Mouse (Mus musculus): ENCODE data around the gene Phc1.

Phc1 gene

GRCm38 (mm10) chr6:122345731-122346130 lies 5.4 kb upstream of the Phc1 start:
- Histone ChIP-seq H3K36me3 (ENCODE audit: control insufficient read depth, insufficient read depth, low read length, poor library complexity, severe bottlenecking) (no peaks in the 10 kb centered on the region), H3K27me3 (ENCODE audit: control insufficient read depth, insufficient read depth, low read length, poor library complexity, severe bottlenecking) (no peaks in the 10 kb centered on the region)
- no peak for DNase-seq (ENCODE audit: low read depth, low spot score)

- no peak for DNase-seq (ENCODE audit: low read depth, low spot score)
- H3K27me3 ChIP-seq (ENCODE audit: control insufficient read depth, insufficient read depth, low read length, poor library complexity, severe bottlenecking): no peaks in the 10 kb centered on the region
- H3K36me3 ChIP-seq (ENCODE audit: control insufficient read depth, insufficient read depth, low read length, poor library complexity, severe bottlenecking): no peaks in the 10 kb centered on the region
Measured at GRCm38 (mm10) chr6:122344386-122345116, 4.2 kb upstream of the Phc1 start.

- H3K36me3 ChIP-seq (ENCODE audit: control insufficient read depth, insufficient read depth, low read length, poor library complexity, severe bottlenecking): no peaks in the 10 kb centered on the region
- peak; percentile 40 for DNase-seq (ENCODE audit: low read depth, low spot score)
- no peaks in the 10 kb centered on the region for H3K27me3 ChIP-seq (ENCODE audit: control insufficient read depth, insufficient read depth, low read length, poor library complexity, severe bottlenecking)
Measured at GRCm38 (mm10) chr6:122343719-122344118, 3.4 kb upstream of the Phc1 start.

- no peak for DNase-seq (ENCODE audit: low read depth, low spot score)
- Histone ChIP-seq H3K27me3 (ENCODE audit: control insufficient read depth, insufficient read depth, low read length, poor library complexity, severe bottlenecking) (no peaks in the 10 kb centered on the region), H3K36me3 (ENCODE audit: control insufficient read depth, insufficient read depth, low read length, poor library complexity, severe bottlenecking) (no peaks in the 10 kb centered on the region)
Measured at GRCm38 (mm10) chr6:122342125-122342524, 1.8 kb upstream of the Phc1 start.

- H3K36me3 ChIP-seq (ENCODE audit: control insufficient read depth, insufficient read depth, low read length, poor library complexity, severe bottlenecking): no peaks in the 10 kb centered on the region
- no peak for DNase-seq (ENCODE audit: low read depth, low spot score)
- H3K27me3 ChIP-seq (ENCODE audit: control insufficient read depth, insufficient read depth, low read length, poor library complexity, severe bottlenecking): no peaks in the 10 kb centered on the region
Measured at GRCm38 (mm10) chr6:122341038-122341810, 863 bp upstream of the Phc1 start.

- H3K27me3 ChIP-seq (ENCODE audit: control insufficient read depth, insufficient read depth, low read length, poor library complexity, severe bottlenecking): no peaks in the 10 kb centered on the region
Measured at GRCm38 (mm10) chr6:122339648-122340341, 566 bp downstream of the Phc1 start.

GRCm38 (mm10) chr6:122339047-122339647 lies 1.2 kb downstream of the Phc1 start:
- Histone ChIP-seq H3K36me3 (ENCODE audit: control insufficient read depth, insufficient read depth, low read length, poor library complexity, severe bottlenecking) (peaks cover 2% of the 10 kb centered on the region; the same call in 1 of the 2 replicates), H3K27me3 (ENCODE audit: control insufficient read depth, insufficient read depth, low read length, poor library complexity, severe bottlenecking) (no peaks in the 10 kb centered on the region)
- peak; percentile 72 for DNase-seq (ENCODE audit: low read depth, low spot score)

More at GRCm38 (mm10) chr6:122339648-122340341, 566 bp downstream of the Phc1 start:
- peak; percentile 92 for DNase-seq (ENCODE audit: low read depth, low spot score)
- peaks cover 2% of the 10 kb centered on the region; the same call in 1 of the 2 replicates for H3K36me3 ChIP-seq (ENCODE audit: control insufficient read depth, insufficient read depth, low read length, poor library complexity, severe bottlenecking)

- no peaks in the 10 kb centered on the region for H3K27me3 ChIP-seq (ENCODE audit: control insufficient read depth, insufficient read depth, low read length, poor library complexity, severe bottlenecking)
- no peak for DNase-seq (ENCODE audit: low read depth, low spot score)
- H3K36me3 ChIP-seq (ENCODE audit: control insufficient read depth, insufficient read depth, low read length, poor library complexity, severe bottlenecking): peaks cover 2% of the 10 kb centered on the region; the same call in 1 of the 2 replicates
Measured at GRCm38 (mm10) chr6:122337546-122337945, 2.8 kb downstream of the Phc1 start.

GRCm38 (mm10) chr6:122334786-122335340 lies 5.5 kb downstream of the Phc1 start:
- no peak for DNase-seq (ENCODE audit: low read depth, low spot score)
- no peaks in the 10 kb centered on the region for H3K27me3 ChIP-seq (ENCODE audit: control insufficient read depth, insufficient read depth, low read length, poor library complexity, severe bottlenecking)

GRCm38 (mm10) chr6:122333081-122333612 lies 7.2 kb downstream of the Phc1 start:
- Histone ChIP-seq H3K36me3 (ENCODE audit: control insufficient read depth, insufficient read depth, low read length, poor library complexity, severe bottlenecking) (peaks cover 2% of the 10 kb centered on the region; the same call in 1 of the 2 replicates), H3K27me3 (ENCODE audit: control insufficient read depth, insufficient read depth, low read length, poor library complexity, severe bottlenecking) (no peaks in the 10 kb centered on the region)
- no peak for DNase-seq (ENCODE audit: low read depth, low spot score)

More at GRCm38 (mm10) chr6:122334786-122335340, 5.5 kb downstream of the Phc1 start:
- peaks cover 2% of the 10 kb centered on the region; the same call in 1 of the 2 replicates for H3K36me3 ChIP-seq (ENCODE audit: control insufficient read depth, insufficient read depth, low read length, poor library complexity, severe bottlenecking)

GRCm38 (mm10) chr6:122325361-122325975 lies 14.9 kb downstream of the Phc1 start:
- H3K36me3 ChIP-seq (ENCODE audit: control insufficient read depth, insufficient read depth, low read length, poor library complexity, severe bottlenecking): peaks cover 10% of the 10 kb centered on the region; the same call in 1 of the 2 replicates
- H3K27me3 ChIP-seq (ENCODE audit: control insufficient read depth, insufficient read depth, low read length, poor library complexity, severe bottlenecking): no peaks in the 10 kb centered on the region
- DNase-seq (ENCODE audit: low read depth, low spot score): no peak

- no peaks in the 10 kb centered on the region for H3K27me3 ChIP-seq (ENCODE audit: control insufficient read depth, insufficient read depth, low read length, poor library complexity, severe bottlenecking)
Measured at GRCm38 (mm10) chr6:122318726-122319125, 21.6 kb downstream of the Phc1 start.

GRCm38 (mm10) chr6:122310187-122310820 lies 30.1 kb downstream of the Phc1 start:
- H3K27me3 ChIP-seq (ENCODE audit: control insufficient read depth, insufficient read depth, low read length, poor library complexity, severe bottlenecking): no peaks in the 10 kb centered on the region
- no peak for DNase-seq (ENCODE audit: low read depth, low spot score)
- H3K36me3 ChIP-seq (ENCODE audit: control insufficient read depth, insufficient read depth, low read length, poor library complexity, severe bottlenecking): peaks cover 8% of the 10 kb centered on the region; the same call in 1 of the 2 replicates

More at GRCm38 (mm10) chr6:122318726-122319125, 21.6 kb downstream of the Phc1 start:
- peaks cover 18% of the 10 kb centered on the region for H3K36me3 ChIP-seq (ENCODE audit: control insufficient read depth, insufficient read depth, low read length, poor library complexity, severe bottlenecking)
- DNase-seq (ENCODE audit: low read depth, low spot score): no peak
